Comparison of ENCODE assay signal across 8 mouse cellular contexts in the genomic region with DNA sequence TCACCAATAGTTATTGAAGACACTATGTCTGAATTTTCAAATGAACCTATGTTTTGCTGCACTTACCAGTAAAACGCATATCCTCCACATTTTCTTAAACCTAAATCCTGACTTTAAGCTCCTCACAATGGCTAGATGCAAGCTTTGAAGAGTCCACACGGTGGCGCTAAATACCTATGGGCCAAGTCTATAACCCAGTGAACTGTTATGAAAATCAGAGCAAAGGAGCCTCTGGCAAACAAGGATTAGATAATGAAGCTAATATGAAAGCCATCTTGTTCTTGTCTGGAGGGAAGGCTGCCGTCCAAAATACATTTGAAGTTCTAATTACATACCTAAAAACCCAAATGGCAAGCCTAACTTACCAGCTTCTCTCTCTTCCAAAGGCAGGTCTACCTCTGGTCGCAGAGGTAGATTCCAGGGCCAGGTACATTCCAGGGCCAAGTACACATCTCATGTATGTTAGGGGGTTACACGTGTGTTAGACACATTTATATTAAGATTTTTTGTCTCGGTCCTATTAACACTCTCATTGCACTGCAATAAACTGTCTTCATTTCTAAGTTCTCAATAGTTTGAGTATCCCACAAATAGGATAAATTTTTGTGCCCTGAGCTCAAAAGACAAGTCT. TPM values are rescaled to one million over a fixed set of nuclear protein-coding genes. Genes with fewer than 3 reads are reported as not detected.
DNase-seq lines count a peak whose midpoint lies in the region; ATAC-seq and TF ChIP-seq lines count a peak whose summit lies in the region.

No protein-coding gene starts in this region.

- 0 out of 2 replicates have a peak, but pooled peaks have one; percentile 10 for TF ChIP-seq EP300 in lung, postnatal 0 days (IDR thresholded peaks at IDR 0.05)

- peaks cover 0 to 14% of the 10 kb centered on the region in 2 experiments; a peak in 2 of 4 replicates for H3K4me1 ChIP-seq in ES-E14 (ENCODE audit: control insufficient read depth in 2 of 2, insufficient read depth in 2 of 2, low read length in 2 of 2, poor library complexity in 1 of 2)
- H3K4me1 ChIP-seq in forebrain, embryonic 13.5 days: no peaks in the 10 kb centered on the region
- H3K4me1 ChIP-seq in lung, postnatal 0 days (ENCODE audit: insufficient read depth, low read depth, low read length): no peaks in the 10 kb centered on the region

- in situ Hi-C loops in ES-E14 (cut with MboI; ENCODE audit: low sequenced_read_pairs in 2 of 2, unreplicated experiment in 2 of 2): loop anchor here in 1 of 2 experiments (10.0 kb wide), 1 partner anchor 171 kb away; no protein-coding TSS in a partner anchor

- ATAC-seq in forebrain, embryonic 13.5 days: peak; percentile 84
- ATAC-seq in hematopoietic stem cell, adult 5-6 weeks (replicated peaks in 1 of 2; ENCODE audit: insufficient read depth in 1 of 2, low FRiP score in 2 of 2, low TSS enrichment in 1 of 2, low read depth in 1 of 2, poor library complexity in 2 of 2, severe bottlenecking in 2 of 2): peak; percentile 87 to 88
- peak; percentile 75 for ATAC-seq in lung, postnatal 0 days

- peaks cover 12% of the 10 kb centered on the region; the same call in 1 of the 2 replicates for H3K36me3 ChIP-seq in ES-E14 (ENCODE audit: control insufficient read depth, insufficient read depth, low read length, poor library complexity, severe bottlenecking)
- H3K36me3 ChIP-seq in forebrain, embryonic 13.5 days (ENCODE audit: poor library complexity, severe bottlenecking): 0 out of 2 replicates have a peak, but pooled peaks cover 2% of the 10 kb centered on the region
- H3K36me3 ChIP-seq in lung, postnatal 0 days (ENCODE audit: insufficient read depth, low read length): no peaks in the 10 kb centered on the region

- no peak overlapping the region for H3K9ac ChIP-seq in ES-E14 (ENCODE audit: insufficient read depth, low read depth, low read length, poor library complexity, severe bottlenecking)
- H3K9ac ChIP-seq in forebrain, embryonic 13.5 days: no peak overlapping the region
- no peak overlapping the region for H3K9ac ChIP-seq in lung, postnatal 0 days (replicated peaks; ENCODE audit: low read depth)

- TF ChIP-seq CTCF in lung, postnatal 0 days (IDR thresholded peaks at IDR 0.05): peak; percentile 98

- WGBS in forebrain, embryonic 13.5 days: 36% methylated on average over 7 of the region's 7 CpGs
- WGBS in lung, postnatal 0 days: 28% methylated on average over 7 of the region's 7 CpGs

- no peaks in the 10 kb centered on the region for H3K27me3 ChIP-seq in forebrain, embryonic 13.5 days
- no peaks in the 10 kb centered on the region for H3K27me3 ChIP-seq in lung, postnatal 0 days (replicated peaks; ENCODE audit: insufficient read depth, low read length)

- no peak overlapping the region for H3K4me2 ChIP-seq in forebrain, embryonic 13.5 days
- no peak overlapping the region for H3K4me2 ChIP-seq in lung, postnatal 0 days (replicated peaks; ENCODE audit: low read depth, low read length)

- H3K4me3 ChIP-seq in ES-E14 (ENCODE audit: insufficient read depth in 1 of 2, low read depth in 1 of 2, low read length in 2 of 2, poor library complexity in 1 of 2, severe bottlenecking in 1 of 2): no peak overlapping the region
- H3K4me3 ChIP-seq in forebrain, embryonic 13.5 days: no peak overlapping the region
- no peak overlapping the region for H3K4me3 ChIP-seq in lung, postnatal 0 days (ENCODE audit: low read depth, low read length)

- H3K9me3 ChIP-seq in ES-E14 (ENCODE audit: control insufficient read depth, insufficient read depth, low read depth, low read length): no peaks in the 10 kb centered on the region
- H3K9me3 ChIP-seq in forebrain, embryonic 13.5 days (replicated peaks): no peaks in the 10 kb centered on the region
- H3K9me3 ChIP-seq in lung, postnatal 0 days (ENCODE audit: low read length): no peaks in the 10 kb centered on the region

- peak; percentile 55 for DNase-seq in ES-E14 (ENCODE audit: low read depth, low spot score)
- DNase-seq in c-Kit-positive CD71-negative TER-119-negative erythroid progenitor cells, embryonic 14.5 days (ENCODE audit: low read depth): peak; percentile 66
- peak; percentile 63 to 84 for DNase-seq in layer of hippocampus, adult 8-10 months (ENCODE audit: low spot score in 2 of 2)
- DNase-seq in lung, postnatal 0 days (ENCODE audit: low spot score): peak; percentile 91
- DNase-seq in ovary, postnatal 36 days (ENCODE audit: low spot score): peak; percentile 67
- DNase-seq in thymus, postnatal 36 days: peak; percentile 49 to 57

- H3K27ac ChIP-seq in ES-E14 (ENCODE audit: insufficient read depth, low read depth, low read length, poor library complexity, severe bottlenecking): no peak overlapping the region
- no peak overlapping the region for H3K27ac ChIP-seq in forebrain, embryonic 13.5 days
- H3K27ac ChIP-seq in lung, postnatal 0 days (ENCODE audit: low read length): no peak overlapping the region

TF ChIP-seq in ES-E14, 5 proteins besides CTCF, POLR2A, EP300 and RAD21:
- TF ChIP-seq MAFK (IDR thresholded peaks at IDR 0.05; ENCODE audit: insufficient read depth, low read depth, low read length) (no peak), ZC3H11A (IDR thresholded peaks at IDR 0.05; ENCODE audit: borderline replicate concordance, low read depth, low read length) (peak; percentile 69; the same call in 1 of the 2 replicates), HCFC1 (IDR thresholded peaks at IDR 0.05; ENCODE audit: borderline replicate concordance, insufficient read depth, low read length) (no peak), ZNF384 (IDR thresholded peaks at IDR 0.05; ENCODE audit: low read depth, low read length) (no peak), CHD2 (IDR thresholded peaks at IDR 0.05; ENCODE audit: low read depth, low read length) (no peak)

RNA-seq across cellular contexts. Expression of a gene that starts 32.2 kb away (rescaled TPM):
- 30.9 and 39.7 TPM in 2 replicates for total RNA-seq in ES-E14 (2012; rRNA removed)
- 7.6 and 8.5 TPM in 2 replicates for polyA plus RNA-seq in forebrain, embryonic 13.5 days (2015; fragmentation: Nextera tagmentation; extraction: Ambion mirVana)
- total RNA-seq in hematopoietic stem cell, adult 5-6 weeks (2017): 1.1 and 1.3 TPM in 2 replicates
- 10 to 100 TPM; 56.5 to 67.2 (median 59.4) TPM for total RNA-seq in layer of hippocampus, adult 8-10 months (2022)
- polyA plus RNA-seq in lung, postnatal 0 days (2015; fragmentation: Nextera tagmentation; extraction: Ambion mirVana): 1.9 and 2.1 TPM in 2 replicates

Comparison
In these comparisons a context has a peak if more than half of its experiments do, and no peak if none do; other contexts are left out.
1. RNA of a gene that starts 32.2 kb away (total RNA-seq): 56.5 to 67.2 TPM in layer of hippocampus, adult 8-10 months and 30.9 to 39.7 TPM in ES-E14; 1.1 to 1.3 TPM in hematopoietic stem cell, adult 5-6 weeks; every median in the first group is over 10 times any median in the second.
2. Peak in every context shown above with its lines, with median percentiles within 50 percentile points of each other: DNase-seq and ATAC-seq.